Mouse (Mus musculus) inflammation-experienced regulatory T-cells, adult 6 months (primary cell): Measurements from ENCODE around the gene Rbm15b. TPM values are rescaled to one million over a fixed set of nuclear protein-coding genes. Genes with fewer than 3 reads are reported as not detected.

Experiments
- ATAC-seq: one replicate; pipeline ENCODE4 v1.8.0; 2017
- polyA plus RNA-seq, 3 experiments: library from polyadenylated mRNA; unstranded; fragments of 100-300 nt; shearing (Covaris generic); gene quantifications; one replicate each; pipeline ENCODE4 v1.2.1; 2017

Rbm15b gene
- polyA plus RNA-seq, 3 experiments from 2014 or later, result 3.8 to 4.7 (median 4.0) TPM

- ATAC-seq, result no peak
These were observed 2.9 kb downstream of the Rbm15b start for GRCm38 (mm10) chr9:106884306-106884705.

- ATAC-seq, result no peak
These were observed 4.1 kb downstream of the Rbm15b start for GRCm38 (mm10) chr9:106883085-106883484.

- ATAC-seq, result no peak
These were observed 5.1 kb downstream of the Rbm15b start for GRCm38 (mm10) chr9:106882176-106882575.

- ATAC-seq, result no peak
These were observed 6.0 kb downstream of the Rbm15b start for GRCm38 (mm10) chr9:106881071-106881755.

GRCm38 (mm10) chr9:106879471-106879870 lies 7.8 kb downstream of the Rbm15b start:
- no peak for ATAC-seq

GRCm38 (mm10) chr9:106876666-106877065 lies 10.6 kb downstream of the Rbm15b start:
- ATAC-seq, result no peak

GRCm38 (mm10) chr9:106874216-106874615 lies 13.0 kb downstream of the Rbm15b start:
- no peak for ATAC-seq

- no peak for ATAC-seq
These were observed 29.2 kb downstream of the Rbm15b start for GRCm38 (mm10) chr9:106858036-106858435.

- no peak for ATAC-seq
These were observed 30.6 kb downstream of the Rbm15b start for GRCm38 (mm10) chr9:106856664-106857063.

GRCm38 (mm10) chr9:106842800-106843199 lies 44.4 kb downstream of the Rbm15b start:
- no peak for ATAC-seq

GRCm38 (mm10) chr9:106840569-106840968 lies 46.7 kb downstream of the Rbm15b start:
- ATAC-seq, result no peak

Other genes with a start within 250 kb of the Rbm15b start
- not detected for gene Grm2, start 231.3 kb downstream of the Rbm15b start, polyA plus RNA-seq
- 10 to 100 TPM; 23.1 to 36.9 (median 34.4) TPM for gene Tex264, start 201.5 kb downstream of the Rbm15b start, polyA plus RNA-seq
- gene Rad54l2, start 98.2 kb downstream of the Rbm15b start, polyA plus RNA-seq, result 1 to 10 TPM; 3.2 to 4.5 (median 3.4) TPM
- gene Dcaf1, start 65.6 kb downstream of the Rbm15b start, polyA plus RNA-seq, result 10 to 100 TPM; 19.5 to 23.1 (median 21.6) TPM
- gene Manf, start 4.6 kb upstream of the Rbm15b start, polyA plus RNA-seq, result 100 to 1,000 TPM; 139 to 251 (median 140) TPM